26 mouse cellular contexts compared by ENCODE assay signal in the genomic region with DNA sequence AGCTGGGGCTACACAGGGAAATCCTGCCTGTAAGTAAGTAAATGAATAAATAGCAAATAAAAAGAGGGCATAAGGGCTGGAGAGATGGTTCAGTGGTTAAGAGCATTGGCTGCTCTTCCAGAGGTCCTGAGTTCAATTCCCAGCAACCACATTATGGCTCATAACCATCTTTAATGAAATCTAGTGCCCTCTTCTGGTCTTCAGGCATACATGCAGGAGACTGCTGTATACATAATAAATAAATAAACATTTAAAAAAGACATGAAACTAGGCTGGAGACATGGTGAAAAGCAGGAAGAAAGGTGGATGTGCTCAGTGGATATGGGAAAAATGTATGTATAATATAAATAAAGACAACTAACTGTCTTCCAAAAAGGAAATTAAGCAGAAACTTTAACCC. TPM values are rescaled to one million over a fixed set of nuclear protein-coding genes. Genes with fewer than 3 reads are reported as not detected.
DNase-seq lines count a peak whose midpoint lies in the region; ATAC-seq and TF ChIP-seq lines count a peak whose summit lies in the region.
"Had no signal": no experiment of that assay in that cellular context is flagged by ENCODE, and none has a peak within 500 bp of the region (broad histone marks: within the 10 kb centered on the region; RNA-seq: fewer than 3 reads in every experiment).

No protein-coding gene starts in this region.

- no peak overlapping the region for H3K27ac ChIP-seq in layer of hippocampus, adult 2 months
- no peak overlapping the region for H3K27ac ChIP-seq in liver, postnatal 0 days (ENCODE audit: low read depth)
- H3K27ac ChIP-seq in liver, embryonic 12.5 days, result no peak overlapping the region
- no peak overlapping the region for H3K27ac ChIP-seq in MEL (ENCODE audit: control insufficient read depth, low read depth, low read length)
- H3K27ac ChIP-seq: embryonic facial prominence, embryonic 12.5 days; embryonic facial prominence, embryonic 15.5 days; forebrain, embryonic 15.5 days; hindbrain, embryonic 14.5 days; hindbrain, postnatal 0 days had no signal

- H3K9me3 ChIP-seq in liver, postnatal 0 days (ENCODE audit: low read length), result no peaks in the 10 kb centered on the region
- no peaks in the 10 kb centered on the region for H3K9me3 ChIP-seq in liver, embryonic 12.5 days (replicated peaks)
- H3K9me3 ChIP-seq in E14TG2a.4 (ENCODE audit: low read length) (no peaks in the 10 kb centered on the region), MEL (replicated peaks; ENCODE audit: insufficient read depth, low read length) (no peaks in the 10 kb centered on the region)
- H3K9me3 ChIP-seq: embryonic facial prominence, embryonic 12.5 days; embryonic facial prominence, embryonic 15.5 days; forebrain, embryonic 15.5 days; heart, embryonic 10.5 days had no signal

- TF ChIP-seq RAD21 in MEL (IDR thresholded peaks at IDR 0.05; ENCODE audit: low read depth, low read length), result peak; percentile 10

- DNase-seq in layer of hippocampus, adult 2 months (ENCODE audit: low spot score in 2 of 2), result no peak
- no peak for DNase-seq in layer of hippocampus, postnatal 14 days (ENCODE audit: low spot score in 2 of 2)
- no peak for DNase-seq in liver, postnatal 0 days
- no peak for DNase-seq in MEL (ENCODE audit: low read depth, low spot score)
- DNase-seq in cerebellum, postnatal 36 days, result no peak
- DNase-seq: adrenal gland, postnatal 10 days; adrenal gland, postnatal 36 days; cerebellum, adult 18-20 months; cerebellum, adult 9-10 months; cerebellum, postnatal 14 days; gastrocnemius, postnatal 10 days; heart, adult 18-20 months; heart, postnatal 14 days; heart, postnatal 4 days had no signal

- no peaks in the 10 kb centered on the region for H3K79me2 ChIP-seq in MEL (ENCODE audit: control insufficient read depth, insufficient read depth, low read length, poor library complexity)

- no peak for TF ChIP-seq POLR2A in MEL (IDR thresholded peaks at IDR 0.05; ENCODE audit: control insufficient read depth in 1 of 2, insufficient read depth in 1 of 2, low read depth in 1 of 2, low read length in 2 of 2, poor library complexity in 1 of 2)

- no peak overlapping the region for H3K4me3 ChIP-seq in layer of hippocampus, adult 2 months
- H3K4me3 ChIP-seq in liver, postnatal 0 days (ENCODE audit: low read depth, low read length), result no peak overlapping the region
- H3K4me3 ChIP-seq in liver, embryonic 12.5 days, result no peak overlapping the region
- H3K4me3 ChIP-seq in E14TG2a.4 (replicated peaks; ENCODE audit: low read length) (no peak overlapping the region), MEL (ENCODE audit: control insufficient read depth in 1 of 2, insufficient read depth in 1 of 2, low read depth in 2 of 2, low read length in 2 of 2) (no peak overlapping the region)
- H3K4me3 ChIP-seq: embryonic facial prominence, embryonic 12.5 days; embryonic facial prominence, embryonic 15.5 days; forebrain, embryonic 15.5 days; heart, embryonic 10.5 days; heart, embryonic 13.5 days had no signal

- no peak for TF ChIP-seq EP300 in liver, postnatal 0 days (IDR thresholded peaks at IDR 0.05; ENCODE audit: low read depth)
- no peak for TF ChIP-seq EP300 in MEL (IDR thresholded peaks at IDR 0.05; ENCODE audit: low read depth in 1 of 2, low read length in 2 of 2)

- no peaks in the 10 kb centered on the region for H3K27me3 ChIP-seq in liver, postnatal 0 days (ENCODE audit: insufficient read depth, low read length)
- no peaks in the 10 kb centered on the region for H3K27me3 ChIP-seq in liver, embryonic 12.5 days (replicated peaks)
- H3K27me3 ChIP-seq in E14TG2a.4 (ENCODE audit: insufficient read depth, low read length), result no peaks in the 10 kb centered on the region
- H3K27me3 ChIP-seq in MEL (ENCODE audit: control insufficient read depth in 1 of 2, insufficient read depth in 2 of 2, low read length in 2 of 2), result no peaks in the 10 kb centered on the region
- H3K27me3 ChIP-seq: embryonic facial prominence, embryonic 12.5 days; embryonic facial prominence, embryonic 15.5 days; forebrain, embryonic 15.5 days; heart, embryonic 13.5 days; Patski had no signal

- ATAC-seq in liver, postnatal 0 days, result no peak
- no peak for ATAC-seq in liver, embryonic 12.5 days
- ATAC-seq: CD4-positive, CD25-positive, alpha-beta regulatory T cell, adult 4 months; forebrain, embryonic 15.5 days; hindbrain, postnatal 0 days; inflammation-experienced regulatory T-cells, adult 6 months; Patski had no signal

- H3K4me2 ChIP-seq in liver, postnatal 0 days (ENCODE audit: low read depth, low read length), result no peak overlapping the region
- H3K4me2 ChIP-seq in liver, embryonic 12.5 days, result no peak overlapping the region
- H3K4me2 ChIP-seq: embryonic facial prominence, embryonic 12.5 days; embryonic facial prominence, embryonic 15.5 days; forebrain, embryonic 15.5 days; heart, embryonic 13.5 days; hindbrain, embryonic 14.5 days had no signal

- peaks cover 14% of the 10 kb centered on the region for H3K4me1 ChIP-seq in liver, postnatal 0 days (ENCODE audit: insufficient read depth)
- H3K4me1 ChIP-seq in liver, embryonic 12.5 days, result peaks cover 19% of the 10 kb centered on the region
- H3K4me1 ChIP-seq in E14TG2a.4 (replicated peaks; ENCODE audit: low read depth, low read length) (peaks cover 55% of the 10 kb centered on the region), MEL (ENCODE audit: control insufficient read depth in 1 of 2, insufficient read depth in 2 of 2, low read length in 2 of 2) (peaks cover 4 to 7% of the 10 kb centered on the region in 2 experiments)
- H3K4me1 ChIP-seq: embryonic facial prominence, embryonic 12.5 days had no signal

- peak; percentile 50 for TF ChIP-seq CTCF in layer of hippocampus, adult 2 months (conservative IDR thresholded peaks at IDR 0.05)
- TF ChIP-seq CTCF in liver, postnatal 0 days (IDR thresholded peaks at IDR 0.05; ENCODE audit: low read depth), result peak; percentile 27; the same call in 1 of the 2 replicates
- TF ChIP-seq CTCF in E14TG2a.4 (conservative IDR thresholded peaks at IDR 0.05; ENCODE audit: low read length) (0 out of 2 replicates have a peak, but pooled peaks have one; percentile 13), MEL (IDR thresholded peaks at IDR 0.05 in 2 of 3, conservative IDR thresholded peaks at IDR 0.05 in 1 of 3; ENCODE audit: control insufficient read depth in 1 of 3, insufficient read depth in 1 of 3, low read depth in 2 of 3, low read length in 3 of 3, poor library complexity in 1 of 3, severe bottlenecking in 1 of 3) (peak in 1 of 3 experiments; percentile 19; a peak in 1 of 6 replicates)

- H3K9ac ChIP-seq in liver, postnatal 0 days (replicated peaks), result no peak overlapping the region
- no peak overlapping the region for H3K9ac ChIP-seq in liver, embryonic 12.5 days
- H3K9ac ChIP-seq in MEL (ENCODE audit: control insufficient read depth, low read depth, low read length, poor library complexity, severe bottlenecking), result no peak overlapping the region
- H3K9ac ChIP-seq: embryonic facial prominence, embryonic 12.5 days; embryonic facial prominence, embryonic 15.5 days; forebrain, embryonic 15.5 days; heart, embryonic 13.5 days; hindbrain, embryonic 14.5 days had no signal

- H3K36me3 ChIP-seq in liver, postnatal 0 days (replicated peaks; ENCODE audit: insufficient read depth, low read length), result no peaks in the 10 kb centered on the region
- H3K36me3 ChIP-seq in liver, embryonic 12.5 days, result no peaks in the 10 kb centered on the region
- H3K36me3 ChIP-seq in E14TG2a.4 (ENCODE audit: insufficient read depth, low read length) (no peaks in the 10 kb centered on the region), MEL (ENCODE audit: control insufficient read depth in 1 of 2, insufficient read depth in 2 of 2, low read length in 2 of 2) (peaks cover 0 to 7% of the 10 kb centered on the region in 2 experiments; a peak in 2 of 4 replicates)
- H3K36me3 ChIP-seq: embryonic facial prominence, embryonic 12.5 days; embryonic facial prominence, embryonic 15.5 days; forebrain, embryonic 15.5 days; heart, embryonic 10.5 days; heart, embryonic 13.5 days had no signal

TF ChIP-seq in MEL, 35 proteins besides CTCF, POLR2A, EP300 and RAD21:
- TF ChIP-seq TBP (IDR thresholded peaks at IDR 0.05; ENCODE audit: low read depth, low read length) (no peak), SMC3 (IDR thresholded peaks at IDR 0.05; ENCODE audit: low read depth, low read length) (peak; percentile 26; the same call in 1 of the 2 replicates)

RNA-seq across cellular contexts. Expression of a gene that starts 11.8 kb away (rescaled TPM):
- 1 to 10 TPM; 6.7 to 7.9 TPM for total RNA-seq in layer of hippocampus, adult 2 months (2021)
- 10 to 100 TPM in 1 of 2 experiments, 1 to 10 TPM in 1; 9.7 to 10.6 TPM for total RNA-seq in layer of hippocampus, postnatal 14 days (2021)
- polyA plus RNA-seq in liver, postnatal 0 days (2015; fragmentation: Nextera tagmentation; extraction: Ambion mirVana), result 6.3 and 6.4 TPM in 2 replicates
- polyA plus RNA-seq in liver, embryonic 12.5 days (2016; fragmentation: Nextera tagmentation; extraction: Ambion mirVana), result 10.1 and 10.3 TPM in 2 replicates
- 11.4 and 11.7 TPM in 2 replicates for total RNA-seq in MEL (2012; rRNA removed)
- 100 to 1,000 TPM in 1 of 2 experiments, not detected in 1; 133 TPM for polyA plus RNA-seq in MEL (2012; ENCODE audit: insufficient read depth in 1 of 2, insufficient read length in 2 of 2, low read depth in 1 of 2, low replicate concordance in 2 of 2, missing spikeins in 1 of 2)

RNA-seq across cellular contexts. Expression of a gene that starts 25.5 kb away (rescaled TPM):
- 10 to 100 TPM in 1 of 2 experiments, 1 to 10 TPM in 1; 9.1 to 17.4 TPM for total RNA-seq in layer of hippocampus, adult 2 months (2021)
- total RNA-seq in layer of hippocampus, postnatal 14 days (2021), result 10 to 100 TPM; 20.2 to 22.0 TPM
- 5.6 and 7.4 TPM in 2 replicates for polyA plus RNA-seq in liver, postnatal 0 days (2015; fragmentation: Nextera tagmentation; extraction: Ambion mirVana)
- polyA plus RNA-seq in liver, embryonic 12.5 days (2016; fragmentation: Nextera tagmentation; extraction: Ambion mirVana), result 5.7 and 6.0 TPM in 2 replicates
- not detected in 2 replicates for total RNA-seq in MEL (2012; rRNA removed)
- polyA plus RNA-seq in MEL (2012; ENCODE audit: insufficient read depth in 1 of 2, insufficient read length in 2 of 2, low read depth in 1 of 2, low replicate concordance in 2 of 2, missing spikeins in 1 of 2), result not detected

RNA-seq across cellular contexts. Expression of a gene that starts 53.5 kb away (rescaled TPM):
- total RNA-seq in layer of hippocampus, adult 2 months (2021), result 10 to 100 TPM; 93.4 to 95.1 TPM
- 100 to 1,000 TPM in 1 of 2 experiments, 10 to 100 TPM in 1; 98.9 to 106 TPM for total RNA-seq in layer of hippocampus, postnatal 14 days (2021)
- 40.7 and 41.7 TPM in 2 replicates for polyA plus RNA-seq in liver, postnatal 0 days (2015; fragmentation: Nextera tagmentation; extraction: Ambion mirVana)
- 80.9 and 85.0 TPM in 2 replicates for polyA plus RNA-seq in liver, embryonic 12.5 days (2016; fragmentation: Nextera tagmentation; extraction: Ambion mirVana)
- 45.7 and 47.4 TPM in 2 replicates for total RNA-seq in MEL (2012; rRNA removed)
- polyA plus RNA-seq in MEL (2012; ENCODE audit: insufficient read depth in 1 of 2, insufficient read length in 2 of 2, low read depth in 1 of 2, low replicate concordance in 2 of 2, missing spikeins in 1 of 2), result 100 to 1,000 TPM in 1 of 2 experiments, not detected in 1; 117 TPM

Comparison
In these comparisons a context has a peak if more than half of its experiments do, and no peak if none do; other contexts are left out.
1. RNA of a gene that starts 25.5 kb away (total RNA-seq): 20.2 to 22.0 TPM in layer of hippocampus, postnatal 14 days and 9.1 to 17.4 TPM in layer of hippocampus, adult 2 months; not detected in MEL; every median in the first group is over 10 times any median in the second.